Mouse (Mus musculus) mature B cell (primary cell): ENCODE results near the gene Actbl2.

Experiments
- in situ Hi-C: fragments of 300-500 bp; cut with MboI; formaldehyde crosslinking; loops from 2 replicates; pipeline ENCODE4 v1.14.3; 2019

Actbl2 gene

DNA sequence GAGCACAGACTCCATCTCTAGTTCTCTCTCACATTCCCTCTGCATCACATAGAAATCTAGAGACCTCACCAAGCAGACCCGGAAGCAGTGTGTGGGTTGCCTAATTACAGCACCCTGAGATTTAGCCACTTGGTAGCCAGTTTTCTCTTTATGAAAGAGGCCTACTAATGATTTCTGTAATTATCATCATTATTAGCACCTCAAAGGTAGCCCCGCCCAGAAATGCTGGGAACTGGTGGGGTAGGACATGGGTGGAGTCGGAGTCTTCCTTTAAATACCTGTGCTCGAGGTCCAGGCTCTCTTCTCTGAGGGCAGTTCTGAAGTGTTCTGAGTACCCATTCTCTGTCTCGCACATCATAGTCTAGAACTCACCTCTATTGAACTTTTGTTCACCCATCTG, at the start of gene Actbl2:
Gene Actbl2 (plus strand): TSS at position 301 of the 400 bp plus-strand sequence.
- in situ Hi-C loops = no loop called here

DNA sequence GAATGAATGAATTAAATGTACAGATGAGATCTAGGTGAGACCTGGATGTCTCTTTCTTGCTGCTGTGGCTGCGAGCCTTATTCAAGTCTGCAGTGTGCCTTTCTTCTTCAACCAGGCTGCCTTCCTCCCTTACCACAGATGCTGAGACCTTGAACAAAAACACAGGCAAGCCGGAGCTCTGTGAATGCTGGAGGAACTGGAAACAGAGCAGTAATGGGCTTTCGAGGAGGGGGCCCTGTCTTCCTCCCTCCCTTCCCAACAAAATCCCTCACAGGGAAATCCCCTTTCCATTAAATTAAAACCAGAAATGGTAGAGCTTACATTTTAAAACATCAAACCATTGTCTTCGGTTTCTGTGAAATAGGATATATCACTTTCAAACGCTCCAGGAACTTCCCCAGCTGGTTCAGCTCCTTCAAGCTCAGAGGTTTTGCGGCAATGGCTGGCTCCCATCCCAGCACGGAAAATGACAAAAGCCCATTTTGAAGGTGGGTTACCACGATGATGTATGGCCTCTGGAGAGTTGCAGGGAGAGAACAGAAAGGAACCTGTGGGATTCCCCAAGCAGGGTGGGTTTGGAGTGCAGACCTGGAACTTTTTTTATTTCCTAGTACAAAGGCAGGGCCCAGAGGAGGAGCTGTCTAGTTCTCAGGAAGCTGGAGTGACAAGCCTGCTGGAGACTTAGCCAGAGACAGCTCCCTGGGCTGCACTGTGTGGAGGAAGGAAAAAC, 44.0 kb upstream of the Actbl2 start:
- in situ Hi-C loops = no loop called here

DNA sequence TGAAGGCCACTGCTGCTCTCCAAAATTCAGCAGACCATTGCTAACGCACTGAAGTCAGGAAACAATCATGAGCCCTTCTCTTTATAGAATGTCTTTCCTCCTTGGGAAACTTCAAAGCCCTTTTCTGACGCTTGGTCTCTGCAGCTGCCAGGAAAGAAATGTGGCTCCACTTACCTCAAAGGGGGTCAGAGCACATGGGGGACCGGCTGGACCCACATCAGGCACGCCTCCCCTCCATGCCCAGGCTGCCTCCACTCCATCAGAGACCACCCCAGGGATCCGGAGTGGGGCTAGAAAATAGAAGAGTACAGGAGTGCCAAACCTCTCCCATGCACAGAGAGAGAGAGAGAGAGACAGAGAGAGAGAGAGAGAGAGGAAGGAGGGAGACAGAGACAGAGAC, 26.0 kb upstream of the Actbl2 start:
- in situ Hi-C loops = no loop called here

DNA sequence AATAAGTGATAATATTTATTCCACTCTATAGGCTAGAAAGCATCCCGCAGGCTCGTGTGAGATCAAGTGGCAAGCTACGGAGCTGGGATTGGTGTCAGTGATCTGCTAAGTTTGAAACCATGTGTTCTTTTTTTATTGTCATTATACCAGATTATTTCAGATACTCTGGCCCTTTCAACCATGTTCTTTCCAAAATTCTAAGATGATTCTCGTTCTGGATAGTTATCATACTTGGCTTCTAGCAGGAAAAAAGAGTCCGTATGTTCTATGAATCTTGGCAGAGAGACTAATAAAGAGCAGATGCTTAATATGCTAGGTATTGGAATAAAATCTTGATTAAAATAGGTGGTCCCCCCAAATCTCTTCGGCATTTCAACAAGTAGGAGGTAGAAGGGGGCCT, 25.3 kb upstream of the Actbl2 start:
- in situ Hi-C loops = no loop called here

DNA sequence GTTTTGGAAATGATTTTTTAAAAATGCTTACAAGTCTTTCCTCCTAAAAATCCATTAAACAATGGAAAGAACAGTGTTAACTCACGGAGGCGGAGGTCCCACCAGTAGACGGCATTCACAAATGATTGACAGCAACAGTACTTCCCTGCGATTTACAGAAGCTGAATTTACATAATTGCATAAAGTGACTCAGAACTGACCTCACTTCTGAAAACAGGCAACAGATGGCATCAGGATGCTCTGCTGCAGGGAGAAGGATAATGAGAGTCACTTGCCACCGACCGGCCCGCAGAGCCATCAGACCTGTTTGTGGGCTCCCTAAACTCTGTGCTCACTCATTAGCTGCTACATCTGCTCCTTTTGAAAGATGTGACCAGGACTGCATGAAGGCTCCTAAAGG, 22.4 kb upstream of the Actbl2 start:
- in situ Hi-C loops = loop anchor here (10.0 kb wide), 1 partner anchor 848 kb away; no protein-coding TSS in a partner anchor

DNA sequence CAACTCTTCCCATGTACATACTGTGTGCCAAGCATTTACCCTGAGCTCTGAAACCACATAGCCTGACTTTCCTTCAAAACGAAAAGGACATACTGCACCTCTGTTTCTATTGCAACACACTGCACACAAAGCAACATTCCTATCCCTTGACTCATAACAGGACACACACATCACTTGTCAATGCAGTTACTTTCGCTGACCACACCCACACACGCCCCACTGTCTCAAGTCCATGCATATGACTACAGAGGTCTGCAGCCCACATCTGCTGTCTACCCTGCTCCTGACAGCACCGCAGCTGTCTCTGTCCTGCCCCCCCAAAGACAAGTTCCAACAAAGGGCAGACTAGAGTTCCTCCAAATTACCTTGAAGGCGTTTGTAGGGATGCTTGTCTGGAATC, 21.5 kb upstream of the Actbl2 start:
- in situ Hi-C loops = loop anchor here (10.0 kb wide), 1 partner anchor 849 kb away; no protein-coding TSS in a partner anchor

DNA sequence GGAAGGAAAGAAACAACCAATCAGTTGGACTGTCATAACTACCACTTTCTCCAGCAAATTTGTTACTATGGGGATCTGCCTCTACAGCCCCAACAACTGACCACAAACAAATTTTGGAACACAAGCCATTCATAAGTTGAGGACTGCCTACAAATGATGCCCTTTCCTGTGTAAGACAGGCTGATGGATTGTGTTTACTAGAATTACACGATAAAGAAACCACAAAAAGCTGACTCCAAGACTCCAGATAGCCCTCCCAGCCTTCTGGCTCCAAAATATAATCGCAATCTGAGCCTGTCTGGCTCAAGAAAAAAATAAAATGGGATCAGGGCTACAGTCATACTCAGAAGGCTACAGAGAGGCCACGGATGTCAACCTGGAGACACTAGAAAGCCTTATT, 20.2 kb upstream of the Actbl2 start:
- in situ Hi-C loops = loop anchor here (10.0 kb wide), 1 partner anchor 850 kb away; no protein-coding TSS in a partner anchor

DNA sequence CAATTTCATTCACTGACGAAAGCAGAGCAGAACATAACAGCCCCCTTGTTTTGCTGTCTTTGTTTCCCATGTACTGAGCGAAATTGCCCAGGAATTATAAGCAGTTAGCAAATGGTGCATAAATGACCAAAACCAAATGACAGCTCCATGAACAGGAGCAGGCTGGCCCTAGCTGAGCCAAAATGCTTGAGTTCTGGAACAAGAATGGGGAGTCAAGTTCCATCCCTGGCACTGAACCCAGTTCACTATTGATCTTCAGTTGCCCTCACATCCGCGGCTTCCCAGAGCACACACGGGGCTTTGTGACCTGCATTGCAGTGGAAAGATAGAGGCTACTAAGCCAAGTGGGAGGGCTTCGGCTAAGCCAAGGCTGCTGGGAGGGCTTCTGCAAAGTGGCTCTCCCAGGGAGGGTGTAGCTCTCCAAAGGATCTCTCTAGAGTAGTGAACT, 19.1 kb upstream of the Actbl2 start:
- in situ Hi-C loops = loop anchor here (10.0 kb wide), 1 partner anchor 851 kb away; no protein-coding TSS in a partner anchor

DNA sequence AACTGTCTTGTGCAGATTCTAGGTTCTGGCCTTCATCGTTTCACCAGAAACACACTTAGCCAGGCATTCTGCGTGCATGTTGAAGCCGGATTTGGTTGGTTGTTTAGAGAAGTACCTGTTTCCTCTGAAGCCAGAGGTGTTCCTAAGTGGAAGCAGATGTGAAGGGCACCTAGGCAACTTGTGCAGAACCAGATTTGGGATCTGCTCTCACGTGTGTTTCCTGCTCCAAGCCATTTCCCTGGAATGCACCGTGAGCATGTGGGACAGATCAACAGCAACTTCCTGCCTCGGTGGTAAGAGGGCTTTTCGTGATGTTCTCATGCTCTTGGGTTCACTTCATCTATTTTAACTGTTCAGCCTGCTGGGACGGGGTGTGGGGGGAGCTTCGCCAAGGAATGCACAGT, 18.4 kb upstream of the Actbl2 start:
- in situ Hi-C loops = loop anchor here (10.0 kb wide), 1 partner anchor 852 kb away; no protein-coding TSS in a partner anchor

DNA sequence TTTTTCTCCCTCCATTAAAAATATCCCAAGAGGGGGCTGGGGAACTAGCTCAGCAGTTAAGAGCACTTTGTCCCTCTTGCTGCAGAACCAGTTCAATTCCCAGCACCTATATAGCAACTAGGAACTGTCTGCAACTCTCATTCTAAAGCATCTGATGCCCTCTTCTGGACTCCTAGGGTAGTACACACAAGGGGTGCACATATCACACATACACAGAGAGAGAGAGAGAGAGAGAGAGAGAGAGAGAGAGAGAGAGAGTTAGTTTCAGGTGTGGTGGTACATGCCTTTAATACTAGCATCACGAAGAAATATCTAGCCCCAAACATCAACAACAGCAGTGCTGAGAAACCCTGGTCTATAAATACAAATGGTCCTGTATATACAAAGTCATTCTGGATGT, 17.5 kb upstream of the Actbl2 start:
- in situ Hi-C loops = loop anchor here (10.0 kb wide), 1 partner anchor 852 kb away; no protein-coding TSS in a partner anchor

DNA sequence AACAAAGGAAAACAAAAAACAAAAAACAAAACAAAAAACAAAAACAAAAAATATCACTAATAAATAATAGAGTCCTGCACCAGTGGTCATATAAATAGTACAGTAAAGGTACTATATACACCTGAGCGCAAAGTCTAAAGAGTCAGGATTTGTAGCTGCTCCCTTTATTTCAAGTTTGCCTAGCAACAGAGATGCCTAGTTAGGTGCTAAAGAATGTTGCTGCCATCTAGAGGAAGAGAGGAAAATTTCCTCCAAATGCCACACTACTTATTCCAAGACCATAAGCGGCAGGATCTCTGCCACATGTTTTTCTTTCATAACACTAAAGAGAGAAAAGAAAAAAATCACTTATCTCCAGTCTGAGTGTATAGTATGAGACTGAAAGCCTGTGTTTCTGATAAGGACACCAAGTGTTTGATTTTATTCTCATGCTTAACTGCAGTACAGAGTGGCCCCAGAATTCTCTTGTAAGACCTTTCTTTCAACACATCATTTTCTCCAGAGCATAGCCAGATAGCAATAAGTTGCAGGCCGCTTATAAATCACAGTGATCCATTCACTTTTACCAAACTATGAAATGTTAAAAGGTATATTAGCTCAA, 16.8 kb upstream of the Actbl2 start:
- in situ Hi-C loops = loop anchor here (10.0 kb wide), 1 partner anchor 853 kb away; no protein-coding TSS in a partner anchor

DNA sequence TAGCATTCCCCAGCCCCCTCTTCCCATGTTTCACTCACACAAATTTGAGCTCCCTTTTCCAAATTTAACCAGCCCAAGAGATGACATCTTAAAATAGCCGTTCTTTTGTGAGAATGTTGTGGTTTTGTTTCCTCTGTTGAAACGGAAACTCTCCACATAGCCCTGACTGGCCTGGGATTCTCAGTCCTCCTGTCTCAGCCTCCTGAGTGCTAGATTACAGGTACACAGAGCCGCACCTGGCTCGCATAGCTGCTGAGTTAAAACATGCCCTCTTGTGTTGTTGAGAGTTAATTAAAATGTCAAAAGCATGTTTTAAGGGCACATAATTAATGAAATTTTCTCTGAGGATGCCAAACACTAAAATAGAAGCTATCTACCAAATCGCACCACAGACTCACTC, 3.7 kb upstream of the Actbl2 start:
- in situ Hi-C loops = no loop called here

DNA sequence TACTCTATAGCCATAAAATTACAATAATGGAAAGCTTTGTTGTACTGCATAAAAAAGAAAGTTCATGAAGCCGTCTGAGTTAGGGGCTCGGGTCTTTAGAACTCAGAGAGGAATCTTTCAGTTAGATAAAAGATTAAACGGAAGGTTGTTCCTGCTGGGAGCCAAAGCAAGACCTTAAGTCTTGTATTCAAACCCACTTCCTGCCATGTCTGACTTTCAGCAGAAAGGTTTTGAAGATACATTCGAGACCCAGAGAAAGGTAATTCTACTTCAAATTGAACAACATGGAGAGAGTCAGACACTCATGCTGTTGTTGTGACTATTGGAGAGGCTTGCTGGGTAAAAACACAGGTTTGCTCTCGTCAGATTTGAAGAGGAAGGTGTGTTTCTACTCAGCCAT, 3.0 kb upstream of the Actbl2 start:
- in situ Hi-C loops = no loop called here

DNA sequence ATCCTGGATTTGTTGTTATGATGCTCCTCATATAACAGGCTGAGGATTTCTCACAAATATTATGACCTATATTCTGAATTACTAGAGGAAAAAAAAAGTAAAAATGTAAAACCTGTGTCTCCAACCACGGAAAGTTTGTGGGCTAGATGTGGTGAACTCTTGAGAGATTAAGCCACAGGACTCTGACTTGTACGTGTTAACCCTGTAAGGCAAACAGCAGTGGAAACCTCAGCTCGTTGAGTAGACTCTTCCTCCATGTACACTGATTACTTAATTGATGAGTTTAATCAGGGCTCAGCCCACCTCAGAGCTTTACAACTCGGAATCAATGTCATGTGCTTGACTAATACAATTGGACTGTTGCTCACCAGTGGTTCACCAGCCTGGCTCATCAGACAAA, 3.2 kb downstream of the Actbl2 start:
- in situ Hi-C loops = no loop called here

DNA sequence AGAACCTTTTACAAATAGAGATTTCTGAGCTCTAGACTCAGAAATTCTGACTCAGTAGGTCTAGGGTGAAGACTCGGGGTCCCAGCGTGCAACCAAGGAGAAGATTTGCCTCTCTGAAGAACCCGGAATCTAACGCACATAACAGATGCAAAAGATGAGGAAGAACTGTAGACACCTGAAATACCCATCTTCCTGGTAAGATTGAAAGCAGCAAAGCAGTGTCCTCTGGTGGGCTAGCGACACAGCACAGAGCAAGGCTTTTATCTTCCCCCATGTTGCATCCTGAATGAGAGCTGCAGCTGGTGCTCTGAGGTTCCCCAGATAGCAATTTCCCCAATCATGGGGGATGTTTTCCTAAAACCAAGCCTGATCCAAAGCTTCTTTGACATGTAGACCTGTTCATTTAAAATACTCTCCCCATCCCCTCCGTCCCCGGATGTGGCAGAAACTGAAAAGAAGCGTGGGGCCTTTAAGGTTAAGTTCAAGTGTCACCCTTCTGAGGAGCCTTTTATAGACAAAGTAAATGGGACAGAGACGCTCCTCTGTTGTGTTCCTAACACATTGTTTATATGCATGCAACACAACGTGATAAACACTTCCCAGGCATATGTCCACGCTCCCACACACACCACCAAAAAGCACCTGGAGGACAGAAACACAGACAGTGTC, 3.7 kb downstream of the Actbl2 start:
- in situ Hi-C loops = no loop called here

DNA sequence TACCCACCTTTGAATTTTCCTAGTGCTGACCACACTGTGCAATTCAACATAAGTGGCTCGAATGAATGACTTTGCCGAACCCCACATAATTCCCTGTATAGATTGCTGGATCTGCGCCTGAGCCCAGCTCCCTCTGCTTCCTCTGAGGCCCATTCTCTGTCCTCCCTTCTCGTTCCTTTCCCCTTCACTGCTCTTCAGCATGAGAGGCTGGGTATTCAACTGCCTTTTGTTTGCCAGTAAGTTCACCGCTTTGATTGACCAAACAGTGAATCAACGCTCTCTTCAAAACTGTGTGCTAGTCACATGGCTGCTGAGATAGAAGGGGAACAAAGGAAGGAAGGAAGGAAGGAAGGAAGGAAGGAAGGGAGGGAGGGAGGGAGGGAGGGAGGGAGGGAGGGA, 4.3 kb downstream of the Actbl2 start:
- in situ Hi-C loops = no loop called here

DNA sequence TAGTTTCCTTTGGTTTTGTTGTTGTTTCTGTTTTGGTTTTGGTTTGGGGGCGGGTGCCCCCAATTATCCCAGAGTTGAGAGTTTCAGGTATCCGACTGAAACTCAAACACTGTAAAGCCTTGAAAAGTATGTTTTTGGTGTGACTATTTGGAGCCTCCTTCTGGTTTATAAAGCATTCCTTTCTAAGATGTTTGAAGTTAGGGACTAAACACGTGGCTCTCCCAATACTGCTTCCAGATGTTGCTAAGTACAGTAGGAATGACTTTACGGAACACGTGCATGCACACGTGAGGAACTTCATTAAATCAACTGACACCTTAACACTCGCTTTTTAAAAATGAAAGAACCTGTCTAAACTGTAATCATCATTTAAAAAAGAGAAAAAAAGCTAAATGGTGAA, 4.9 kb downstream of the Actbl2 start:
- in situ Hi-C loops = no loop called here

DNA sequence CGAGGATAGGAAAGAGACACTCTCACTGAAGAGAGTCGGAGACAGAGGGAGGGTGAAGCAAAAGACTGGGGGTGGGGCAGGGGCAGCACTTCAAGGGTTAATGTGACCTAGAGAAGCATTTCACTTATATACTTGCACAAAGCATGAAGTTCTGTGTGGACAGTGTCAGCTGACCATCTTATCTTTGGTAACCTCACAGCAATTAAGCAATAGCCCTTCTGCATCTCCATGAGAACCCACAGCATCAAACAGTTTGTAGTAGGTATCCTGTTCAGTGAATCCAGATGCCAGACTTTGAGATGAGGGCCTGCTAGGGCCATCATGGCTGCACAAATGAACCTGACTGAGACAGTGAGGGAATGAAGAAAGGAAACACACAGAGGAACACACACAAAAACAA, 8.4 kb downstream of the Actbl2 start:
- in situ Hi-C loops = no loop called here

DNA sequence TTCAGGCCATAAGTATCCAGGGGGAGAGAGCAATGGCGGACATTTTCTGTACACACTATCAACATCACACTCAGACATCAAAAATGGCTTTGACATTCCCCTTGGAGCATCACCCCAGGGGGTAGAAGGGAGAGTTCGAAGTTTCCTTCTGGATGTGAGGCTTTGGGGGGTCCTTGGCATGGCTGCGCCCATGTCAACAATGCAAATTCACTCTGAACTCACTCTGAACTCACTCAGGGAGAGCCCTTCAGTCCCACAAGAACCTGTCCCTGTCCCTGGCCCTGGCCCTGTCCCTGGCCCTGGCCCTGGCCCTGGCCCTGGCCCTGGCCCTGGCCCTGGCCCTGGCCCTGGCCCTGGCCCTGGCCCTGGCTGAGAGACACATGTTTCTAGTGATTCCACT, 8.9 kb downstream of the Actbl2 start:
- in situ Hi-C loops = no loop called here

DNA sequence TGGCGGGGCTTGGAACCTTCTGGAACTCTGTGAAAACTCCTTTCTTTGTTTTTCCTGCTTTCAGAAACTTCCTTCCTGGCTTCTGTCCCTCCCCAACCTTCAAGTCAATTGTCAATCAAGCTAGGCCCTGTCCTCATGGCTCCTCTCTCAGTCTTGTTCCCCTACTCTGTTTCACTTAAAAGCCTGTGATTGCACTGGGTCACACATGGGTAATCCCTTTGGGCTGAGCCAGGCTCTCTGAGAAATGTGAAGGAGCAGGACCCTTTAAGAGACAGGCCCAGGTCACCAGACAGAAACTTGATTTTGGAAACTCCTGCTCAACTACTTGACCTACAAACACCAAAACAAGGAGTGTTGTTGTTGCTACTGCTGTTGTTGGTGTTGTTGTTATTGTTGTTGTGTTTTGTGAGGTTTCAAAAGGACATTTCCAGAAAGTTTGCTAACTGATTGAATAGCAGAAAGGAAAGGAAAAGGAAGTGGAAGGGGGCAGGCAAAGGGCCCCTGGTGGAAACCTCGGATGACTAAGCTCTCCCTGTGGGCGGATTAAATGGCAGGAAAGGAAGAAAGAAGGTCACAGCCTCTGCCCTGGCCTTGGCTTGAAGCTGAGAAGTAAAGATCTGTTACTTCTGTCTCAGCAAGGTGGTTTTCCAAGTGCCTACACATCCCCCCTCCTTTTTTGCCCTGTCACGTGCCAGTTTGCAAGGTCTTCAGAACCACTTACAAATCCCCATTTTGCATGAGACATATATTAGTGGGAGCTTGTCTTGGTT, 10.6 kb downstream of the Actbl2 start:
- in situ Hi-C loops = no loop called here

DNA sequence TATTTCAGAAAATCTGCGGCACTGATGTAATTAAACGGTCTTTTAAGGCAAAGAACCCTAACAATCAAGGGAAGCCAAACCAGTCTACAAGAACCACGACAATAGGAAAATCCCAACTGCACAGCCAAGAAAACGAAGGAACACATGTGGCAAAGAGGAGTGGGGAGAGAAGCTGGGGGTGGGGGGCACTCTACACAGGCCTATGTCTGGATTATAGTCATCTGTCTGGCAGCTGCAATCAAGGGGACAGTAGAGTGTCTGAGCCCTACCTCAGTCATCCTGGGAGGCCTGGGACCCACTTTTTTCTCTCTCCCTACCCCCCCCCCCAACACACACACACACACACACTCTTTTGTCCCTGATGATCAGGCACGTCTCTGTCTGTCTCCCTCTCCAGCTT, 12.0 kb downstream of the Actbl2 start:
- in situ Hi-C loops = no loop called here

DNA sequence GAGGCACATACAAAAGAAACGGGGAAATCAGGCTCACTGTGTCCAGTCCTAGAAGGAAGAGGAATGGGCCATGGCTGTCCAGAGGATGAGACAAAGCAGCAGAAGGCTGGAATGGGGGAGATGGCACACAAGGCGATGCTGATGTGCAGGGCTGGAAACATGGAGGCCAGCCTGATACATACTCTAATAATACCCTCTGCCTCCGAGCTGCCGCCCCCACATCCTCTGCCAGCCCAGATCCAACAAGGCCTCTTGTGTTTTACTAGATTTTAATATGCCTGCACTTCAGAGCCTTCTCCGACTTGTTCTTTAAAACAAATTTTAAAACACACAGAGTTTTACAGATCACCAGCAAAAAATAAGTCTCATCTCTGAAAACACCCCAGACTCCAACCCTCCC, 14.2 kb downstream of the Actbl2 start:
- in situ Hi-C loops = no loop called here
